Mouse (Mus musculus): Measurements from ENCODE around the gene Fancc.

The Fancc gene

DNA sequence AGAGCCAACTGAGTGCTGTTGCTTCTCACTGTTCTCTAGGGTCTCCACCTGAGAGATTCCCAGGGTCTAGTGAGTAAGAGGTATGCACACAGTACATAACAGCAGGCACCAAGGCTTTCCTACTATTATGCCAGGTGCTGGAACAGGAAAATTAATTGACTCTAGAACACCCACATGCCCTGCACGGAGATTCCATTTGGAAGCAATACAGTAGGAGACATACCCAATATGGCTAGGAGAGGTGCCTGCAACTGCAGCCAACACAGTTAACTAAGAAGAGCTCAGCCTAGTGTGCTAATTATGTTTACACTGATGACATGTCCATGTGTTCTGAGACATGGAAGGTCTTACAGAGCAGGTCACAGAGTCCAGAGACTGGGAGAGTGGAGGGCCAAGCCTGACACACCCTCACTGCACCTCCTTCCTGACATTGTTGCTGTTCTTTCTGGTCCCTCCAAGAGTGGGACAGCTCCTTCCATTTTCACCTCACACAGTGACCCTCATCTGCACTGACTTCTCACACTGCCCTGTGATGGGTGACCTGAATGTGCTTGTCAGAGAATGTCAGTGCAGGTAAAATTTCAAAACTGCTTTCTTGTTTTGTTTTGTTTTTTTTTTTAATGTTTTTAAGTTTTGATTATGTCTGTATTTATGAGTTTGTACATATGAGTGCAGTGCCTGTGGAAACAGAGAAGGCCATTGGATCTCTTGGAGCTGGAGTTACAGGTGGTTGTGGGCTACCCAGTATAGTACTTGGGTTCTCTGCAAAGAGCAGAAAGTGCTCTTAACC is 234.7 kb downstream of the Fancc start:
- DNase-seq (ENCODE audit: low read depth, low spot score), result no peak

GRCm38 (mm10) chr13:63261676-63262075 is 235.4 kb downstream of the Fancc start:
- DNase-seq (ENCODE audit: low read depth, low spot score), result no peak

- DNase-seq (ENCODE audit: low read depth, low spot score), result no peak
These were observed 236.1 kb downstream of the Fancc start for GRCm38 (mm10) chr13:63260753-63261631.

GRCm38 (mm10) chr13:63260133-63260532 is 236.9 kb downstream of the Fancc start:
- no peak for DNase-seq (ENCODE audit: low read depth, low spot score)

GRCm38 (mm10) chr13:63258671-63259070 is 238.4 kb downstream of the Fancc start:
- DNase-seq (ENCODE audit: low read depth, low spot score), result no peak

- no peak for DNase-seq (ENCODE audit: low read depth, low spot score)
These were observed 238.9 kb downstream of the Fancc start for GRCm38 (mm10) chr13:63258167-63258582.

- no peak for DNase-seq (ENCODE audit: low read depth, low spot score)
These were observed 240.3 kb downstream of the Fancc start for GRCm38 (mm10) chr13:63256807-63257206.

DNA sequence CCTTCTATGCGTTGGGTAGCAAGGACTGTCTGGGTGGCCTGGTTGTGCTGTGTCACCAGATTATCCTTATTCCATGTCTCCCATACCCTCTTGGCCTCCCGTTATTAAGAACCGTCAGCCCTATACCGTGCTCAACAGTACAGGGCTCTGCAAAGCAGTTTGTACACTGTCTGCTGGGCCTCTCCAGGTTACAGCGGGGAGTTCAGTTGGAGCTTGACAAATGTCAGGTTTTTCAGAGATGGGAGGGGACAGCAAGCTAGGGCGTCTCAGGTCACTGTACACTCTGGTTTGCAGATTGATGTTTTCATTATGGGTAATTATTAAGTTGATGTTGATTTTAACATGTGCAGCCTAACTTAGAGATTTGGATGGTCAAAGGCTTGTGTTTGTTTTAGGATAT is 240.9 kb downstream of the Fancc start:
- DNase-seq (ENCODE audit: low read depth, low spot score), result no peak

- no peak for DNase-seq (ENCODE audit: low read depth, low spot score)
These were observed 241.5 kb downstream of the Fancc start for GRCm38 (mm10) chr13:63255519-63256011.

DNA sequence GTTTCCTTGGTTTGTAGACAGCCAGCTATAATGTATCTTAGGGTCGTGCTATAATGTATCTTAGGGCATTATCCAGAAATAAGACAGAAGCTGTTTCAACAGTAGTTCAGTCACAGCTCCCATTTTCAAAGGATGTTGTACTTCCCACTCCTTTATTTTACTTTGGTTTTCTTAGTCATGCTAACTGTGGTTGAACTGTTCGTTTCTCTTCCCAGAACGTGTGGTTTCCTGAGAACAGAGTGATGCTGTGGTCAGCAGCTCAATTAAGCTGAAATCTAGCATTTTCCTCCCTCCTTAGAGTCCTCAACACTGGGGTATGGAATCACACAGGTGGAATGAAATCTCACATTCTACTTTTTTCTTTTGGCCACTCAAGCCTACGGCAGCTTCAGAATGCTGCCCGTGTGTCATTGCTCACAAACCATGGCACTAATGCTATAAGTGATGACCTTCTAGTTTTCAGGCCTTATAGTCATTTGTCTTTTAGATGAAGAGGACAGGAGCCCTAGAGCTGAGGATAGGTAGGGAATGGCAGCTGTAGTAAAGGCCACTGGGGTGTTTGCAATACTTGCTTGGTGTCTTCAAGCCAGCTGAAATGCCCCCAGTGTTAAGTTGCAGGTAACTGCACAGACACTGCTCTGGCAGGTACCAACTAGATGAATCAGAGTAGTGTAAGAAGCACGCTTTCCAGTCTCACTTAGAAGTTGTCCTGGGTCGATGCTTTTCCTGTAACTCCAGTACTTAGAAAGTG is 243.0 kb downstream of the Fancc start:
- no peak for DNase-seq (ENCODE audit: low read depth, low spot score)

DNA sequence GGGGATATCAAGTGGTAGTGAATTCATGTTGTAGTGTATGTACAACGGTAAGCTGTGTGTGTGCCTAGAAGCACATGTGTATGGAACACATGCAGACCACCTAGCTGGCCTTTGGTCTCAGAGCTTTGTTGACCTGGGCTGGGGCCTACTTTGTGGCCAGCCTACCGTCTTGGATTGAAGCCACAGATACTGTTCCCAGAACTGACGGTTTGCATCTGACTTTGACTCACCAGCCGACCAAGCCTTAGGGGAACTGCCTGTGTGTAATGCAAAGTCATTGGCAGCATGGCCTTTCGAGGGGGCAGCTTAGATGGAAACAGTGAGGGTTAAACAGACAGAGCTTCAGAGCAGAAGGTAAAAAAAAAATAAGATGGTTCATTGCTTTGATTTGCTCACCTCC is 243.9 kb downstream of the Fancc start:
- DNase-seq (ENCODE audit: low read depth, low spot score), result no peak

DNA sequence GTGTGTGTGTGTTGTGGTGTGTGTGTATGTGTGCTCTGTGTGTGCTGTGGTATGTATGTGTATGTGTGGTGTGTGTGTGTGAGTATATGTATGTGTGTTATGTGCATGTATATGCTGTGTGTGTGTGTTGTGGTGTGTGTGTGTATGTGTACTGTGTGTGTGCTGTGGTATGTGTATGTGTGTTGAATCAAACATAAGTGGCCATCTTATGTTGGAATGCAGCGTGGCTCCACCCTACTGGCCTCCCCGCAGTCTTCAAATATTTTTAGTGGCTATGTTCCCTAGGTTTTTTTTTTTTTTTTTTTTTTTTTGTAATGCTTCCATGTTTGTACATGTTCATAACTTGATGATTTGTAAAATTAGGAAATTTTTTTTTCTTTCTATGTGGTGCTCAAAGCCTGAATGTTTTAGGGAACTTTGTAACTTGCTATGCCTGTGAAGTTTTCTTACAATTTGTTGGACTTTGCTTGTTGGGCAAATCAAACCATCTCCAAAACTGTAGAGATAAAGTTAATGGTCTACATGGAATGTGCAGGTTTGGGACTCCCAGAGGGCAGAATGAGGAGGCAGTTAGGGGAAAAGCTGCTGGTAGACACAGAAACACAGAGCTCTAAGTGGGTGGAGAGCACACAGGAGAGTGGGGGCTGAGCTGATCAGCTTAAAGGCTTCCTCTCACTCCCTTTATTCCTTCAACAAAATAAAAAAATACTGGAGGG is 244.6 kb downstream of the Fancc start:
- no peak for DNase-seq (ENCODE audit: low read depth, low spot score)

DNA sequence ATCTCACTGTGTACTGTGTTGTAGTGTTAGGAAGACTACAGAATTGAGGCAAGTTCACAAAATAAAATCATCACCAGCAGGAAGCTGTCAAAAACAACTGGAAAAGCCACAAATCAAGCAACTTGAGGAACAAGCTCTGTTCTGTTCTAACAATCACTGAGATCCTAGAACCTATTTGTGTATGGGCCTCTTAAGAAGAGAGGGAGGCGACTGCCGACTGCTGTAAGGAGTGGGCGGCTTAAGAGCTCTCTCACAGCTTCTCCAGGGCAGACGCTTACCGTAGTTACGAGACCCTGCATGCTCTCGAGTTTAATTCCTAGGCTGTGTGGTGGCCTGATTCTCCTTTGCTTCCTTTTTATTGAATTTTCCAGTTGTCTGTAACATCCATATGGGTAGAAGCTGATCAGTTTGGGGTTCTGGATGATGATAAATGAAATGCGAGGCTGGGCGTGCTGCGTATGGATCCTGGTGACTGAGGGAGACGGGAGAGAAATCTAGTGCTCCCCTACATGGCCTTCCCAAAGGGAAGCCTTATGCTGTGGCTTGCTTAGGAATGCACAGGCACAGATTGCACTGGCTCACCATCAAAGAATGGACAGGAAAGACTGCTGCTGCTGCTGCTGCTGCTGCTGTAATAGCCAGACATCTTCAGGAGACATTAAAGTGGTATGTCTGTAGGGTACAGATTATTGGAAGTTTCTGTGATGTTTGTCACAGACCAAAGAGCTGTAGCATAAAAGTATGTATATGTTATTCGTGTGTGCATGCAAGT is 245.8 kb downstream of the Fancc start:
- no peak for DNase-seq (ENCODE audit: low read depth, low spot score)

GRCm38 (mm10) chr13:63250441-63250980 is 246.6 kb downstream of the Fancc start:
- DNase-seq (ENCODE audit: low read depth, low spot score), result no peak

DNA sequence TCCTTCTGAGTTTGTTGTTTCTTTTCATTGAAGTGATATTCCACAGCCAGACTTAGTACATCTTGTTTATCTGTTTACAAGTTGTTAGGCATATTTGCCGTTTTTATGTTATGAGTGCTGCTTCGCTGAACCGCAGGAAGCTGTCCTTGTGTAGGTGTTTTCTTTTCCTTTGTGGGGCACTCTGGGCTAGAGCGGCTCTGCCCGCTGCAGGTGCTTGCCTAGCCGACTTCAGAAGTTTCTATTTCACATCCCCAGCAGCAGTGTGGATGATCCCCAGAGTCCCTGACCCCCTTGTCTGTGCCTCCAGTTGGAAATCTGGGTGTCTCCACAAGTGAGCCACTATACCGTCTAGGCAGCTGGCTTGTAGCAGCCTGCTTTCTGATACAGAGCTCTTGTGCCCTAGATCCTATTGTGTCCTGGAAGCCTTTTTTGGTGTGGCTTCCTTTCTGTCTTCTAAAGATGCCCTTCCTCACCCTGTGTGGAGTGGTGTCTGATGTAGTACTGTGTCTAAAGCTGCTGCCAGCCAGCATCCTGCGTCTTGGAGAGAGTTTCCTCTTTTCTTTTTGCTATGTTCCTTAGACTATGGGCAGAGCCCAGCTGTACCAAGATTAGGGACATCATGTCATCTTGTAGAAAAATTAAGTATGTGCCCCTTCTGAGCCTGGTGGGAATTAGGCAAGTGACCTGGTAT is 247.2 kb downstream of the Fancc start:
- DNase-seq (ENCODE audit: low read depth, low spot score), result no peak

GRCm38 (mm10) chr13:63249171-63249570 is 247.9 kb downstream of the Fancc start:
- no peak for DNase-seq (ENCODE audit: low read depth, low spot score)

- DNase-seq (ENCODE audit: low read depth, low spot score), result no peak
These were observed 248.8 kb downstream of the Fancc start for GRCm38 (mm10) chr13:63248318-63248717.

DNA sequence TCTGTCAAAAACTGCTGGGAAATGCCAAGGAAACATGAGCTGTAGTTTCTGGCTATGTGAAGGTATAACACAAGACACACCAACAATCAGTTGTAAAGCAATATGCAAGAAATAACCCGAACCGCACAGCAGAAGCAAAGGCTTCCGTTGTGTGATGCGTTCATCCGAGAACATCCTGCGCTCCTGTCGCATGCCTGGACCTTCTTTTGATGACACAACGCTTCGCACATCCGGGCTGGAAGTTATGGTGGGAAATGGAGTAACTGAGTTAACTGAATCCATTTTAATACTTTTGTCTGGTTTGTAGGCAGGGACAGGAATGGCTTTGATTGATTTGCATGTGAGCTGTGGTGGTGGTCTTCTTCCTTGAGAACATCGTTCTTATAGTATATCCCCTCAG is 249.4 kb downstream of the Fancc start:
- no peak for DNase-seq (ENCODE audit: low read depth, low spot score)

GRCm38 (mm10) chr13:63247041-63247440 is 250.0 kb downstream of the Fancc start:
- no peak for DNase-seq (ENCODE audit: low read depth, low spot score)

Data from WW6 (cell line).